Mouse (Mus musculus) right cerebral cortex, adult 18-20 months (tissue): ENCODE measurements at regions not wholly inside any gene's neighbourhood (a gene's known extent, or its start where the extent isn't known, plus 50 kb on each side); places are given as distances from the start of the nearest gene placed in this dataset.
A peak's percentile ranks its signal among the peaks of the same experiment; 100 is the strongest.
"Not testable (repeated sequence)": the region's sequence is repeated elsewhere in the genome, so short reads cannot be mapped to it uniquely, and the experiment has no call there.

Source experiments
- DNase-seq: peaks from one replicate; pipeline ENCODE4 v3.0.0; 2022; ENCODE audit warnings: mixed read lengths

DNA sequence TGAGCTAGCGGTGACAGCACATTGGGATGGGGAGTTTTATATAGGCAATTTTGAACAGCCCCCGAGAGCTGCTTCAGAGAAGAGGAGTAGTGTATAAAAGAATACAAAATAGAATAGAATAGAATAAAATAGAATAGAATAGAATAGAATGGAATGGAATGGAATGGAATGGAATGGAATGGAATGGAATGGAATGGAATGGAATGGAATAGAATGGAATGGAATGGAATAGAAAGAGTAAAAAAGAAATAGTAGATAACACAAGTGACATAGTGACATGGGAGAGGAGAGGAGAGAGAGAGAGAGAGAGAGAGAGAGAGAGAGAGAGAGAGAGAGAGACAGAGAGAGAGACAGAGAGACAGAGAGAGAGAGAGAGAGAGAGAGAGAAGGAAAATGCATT, 99.6 kb upstream of the Gm8882 start:
- not testable (repeated sequence) for DNase-seq

DNA sequence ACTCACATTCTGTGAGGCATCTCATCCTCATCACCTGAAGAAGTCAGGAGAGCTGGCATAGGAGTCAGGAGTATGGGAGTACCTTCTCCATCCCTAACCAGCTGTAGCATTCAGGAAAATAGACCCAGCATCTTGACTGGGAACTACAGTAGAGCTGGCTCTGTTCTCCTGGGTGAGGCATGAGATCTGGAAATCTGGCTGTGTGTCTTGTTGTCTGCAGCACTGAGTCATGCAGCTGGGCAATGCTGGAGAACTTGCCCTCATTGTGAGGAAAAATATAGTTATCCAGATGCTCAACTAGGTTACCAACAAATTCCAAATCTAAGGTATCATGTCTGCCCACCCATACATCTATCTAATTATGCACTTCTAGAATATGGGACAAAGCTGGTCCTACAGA, 72.1 kb upstream of the Gm8882 start:
- peak; percentile 30 for DNase-seq
